Mouse (Mus musculus) left cerebral cortex, postnatal 14 days (tissue): ENCODE results near the gene Tns2. TPM values are rescaled to one million over a fixed set of nuclear protein-coding genes. Genes with fewer than 3 reads are reported as not detected.

Experiments used
- DNase-seq, 2 experiments: peaks; one replicate each; pipeline ENCODE4 v3.0.0; 2021 to 2022; ENCODE audit warnings: low spot score in 2 of 2, mixed read lengths in 1 of 2
- intact Hi-C: fragments of 180-260 bp; cut with DNase I; formaldehyde crosslinking; loops from one replicate; pipeline ENCODE4 v1.15.1; 2025
- total RNA-seq, 2 experiments: library from RNA; stranded (reverse); gene quantifications; 2 replicates each; pipeline ENCODE4 v1.2.3; 2021

The Tns2 gene
- total RNA-seq, 2 experiments from 2014 or later, result 14.4 to 18.5 TPM

DNA sequence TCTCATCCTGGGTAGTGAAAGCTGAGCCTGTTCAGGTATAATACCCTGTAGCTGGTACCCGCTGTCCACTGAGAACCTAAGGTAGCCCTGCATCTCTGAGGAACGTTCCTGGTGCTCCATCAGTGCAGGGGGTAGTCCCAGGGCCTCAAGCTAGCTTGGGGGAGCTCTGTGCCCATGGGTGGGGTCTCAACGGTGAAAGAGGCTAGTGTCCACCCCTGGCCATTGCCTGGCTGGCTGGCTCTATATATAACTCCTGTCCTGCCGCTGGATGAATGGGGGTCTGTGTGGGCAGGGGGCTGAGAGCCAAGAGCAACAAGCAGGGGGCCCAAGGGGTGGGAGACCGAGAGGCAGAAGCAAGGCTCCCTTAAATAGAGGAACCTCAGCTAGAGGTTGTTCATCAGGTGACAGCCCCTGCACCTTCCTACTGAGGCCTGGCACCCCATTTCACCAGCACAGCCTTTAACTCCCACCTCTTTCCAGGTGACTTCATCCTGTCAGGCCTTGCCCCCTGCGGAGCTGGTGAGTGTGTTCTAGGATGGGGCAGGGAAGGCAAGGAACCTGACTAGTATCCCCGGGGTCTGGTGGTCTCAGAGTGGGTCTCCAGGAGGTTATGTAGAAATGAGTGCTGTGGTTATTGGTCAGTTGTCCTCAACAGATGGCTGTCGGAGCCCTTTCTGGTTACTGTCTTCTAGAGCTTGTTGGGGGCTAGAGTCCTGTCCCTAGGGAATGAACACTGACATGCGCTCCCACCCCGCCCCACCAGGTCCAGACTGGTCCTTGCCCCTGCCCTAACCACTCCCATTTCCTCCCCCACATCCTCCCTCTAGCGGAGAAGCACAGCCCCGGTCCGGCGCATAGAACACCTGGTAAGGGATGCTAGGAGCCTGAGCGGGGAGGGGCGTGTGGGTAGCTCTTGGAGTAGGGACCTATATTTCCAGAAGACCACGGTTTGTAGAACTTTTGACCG, 5.8 kb downstream of the Tns2 start:
- no peak for DNase-seq
- intact Hi-C loops, result loop anchor here (5.0 kb wide), 2 partner anchors 41 to 116 kb away; no protein-coding TSS in a partner anchor

DNA sequence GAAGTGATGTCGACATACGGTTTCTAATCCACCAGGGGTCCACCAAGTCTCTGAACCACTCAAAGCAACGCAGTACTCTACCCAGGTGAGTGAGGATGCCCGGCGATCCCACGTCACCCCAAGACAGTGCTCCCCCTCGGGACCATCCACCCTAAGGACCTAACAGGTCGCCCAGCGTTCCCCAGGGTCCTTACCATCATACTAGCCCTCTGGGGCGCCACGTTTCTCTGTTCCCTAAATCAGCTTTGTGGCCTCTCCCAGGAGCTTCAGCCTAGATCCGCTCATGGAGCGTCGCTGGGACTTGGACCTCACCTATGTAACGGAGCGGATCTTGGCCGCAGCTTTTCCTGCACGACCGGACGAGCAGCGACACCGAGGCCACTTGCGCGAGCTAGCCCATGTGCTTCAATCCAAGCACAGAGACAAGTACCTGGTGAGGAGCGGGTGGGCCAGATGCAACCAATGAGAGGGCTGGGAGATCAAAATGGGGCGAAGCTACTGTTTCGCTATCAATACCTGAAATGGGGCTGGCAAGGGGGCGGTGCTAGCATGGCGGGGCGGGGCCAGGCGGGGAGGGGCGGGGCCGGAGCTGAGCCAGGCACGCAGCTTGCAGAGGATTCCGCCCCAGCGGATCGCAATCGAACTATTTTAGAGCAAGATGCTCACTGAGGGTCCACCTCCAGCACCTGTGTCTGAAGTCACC, 6.7 kb downstream of the Tns2 start:
- intact Hi-C loops, result loop anchor here (5.0 kb wide), 2 partner anchors 40 to 115 kb away; no protein-coding TSS in a partner anchor
- no peak for DNase-seq

DNA sequence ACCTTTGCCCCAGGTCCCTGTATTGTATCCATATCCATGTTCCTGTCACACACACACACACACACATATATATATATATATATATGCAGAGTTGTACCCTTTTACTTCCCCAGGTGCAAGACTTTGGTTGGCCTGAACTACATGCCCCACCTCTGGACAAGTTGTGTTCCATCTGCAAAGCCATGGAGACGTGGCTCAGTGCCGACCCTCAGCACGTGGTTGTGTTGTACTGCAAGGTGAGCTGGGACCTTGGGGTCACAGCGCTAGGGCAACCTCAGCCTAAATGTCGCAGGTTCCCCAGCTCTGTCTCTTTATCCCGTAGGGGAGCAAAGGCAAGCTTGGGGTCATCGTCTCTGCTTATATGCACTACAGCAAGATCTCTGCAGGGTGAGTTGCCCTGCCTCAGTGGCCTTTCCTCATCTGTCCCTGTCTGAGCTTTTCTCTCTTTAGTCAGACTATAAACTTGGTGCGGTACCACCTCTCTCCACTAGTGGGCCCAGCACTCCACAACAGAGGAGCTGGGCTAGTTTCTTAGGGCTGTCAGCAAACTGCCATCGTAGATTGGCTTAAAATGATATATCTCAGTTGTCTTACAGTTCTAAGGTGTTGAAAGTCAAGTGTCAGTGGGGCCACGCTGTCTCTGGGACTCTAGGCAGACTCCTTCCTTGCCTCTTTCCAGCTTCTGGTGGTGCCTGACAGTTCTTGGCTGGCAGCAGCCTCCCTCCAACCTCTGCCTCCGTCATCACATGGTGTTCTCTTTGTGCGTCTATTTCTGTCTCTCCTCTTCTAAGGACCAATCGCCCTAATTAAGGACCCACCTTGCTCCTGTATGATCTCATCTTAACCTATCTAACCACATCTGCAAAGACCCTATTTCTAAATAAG, 7.7 kb downstream of the Tns2 start:
- intact Hi-C loops, result loop anchor here (2.0 to 5.0 kb wide), 3 partner anchors 27 to 114 kb away; no protein-coding TSS in a partner anchor
- peak; percentile 75 to 81 for DNase-seq

DNA sequence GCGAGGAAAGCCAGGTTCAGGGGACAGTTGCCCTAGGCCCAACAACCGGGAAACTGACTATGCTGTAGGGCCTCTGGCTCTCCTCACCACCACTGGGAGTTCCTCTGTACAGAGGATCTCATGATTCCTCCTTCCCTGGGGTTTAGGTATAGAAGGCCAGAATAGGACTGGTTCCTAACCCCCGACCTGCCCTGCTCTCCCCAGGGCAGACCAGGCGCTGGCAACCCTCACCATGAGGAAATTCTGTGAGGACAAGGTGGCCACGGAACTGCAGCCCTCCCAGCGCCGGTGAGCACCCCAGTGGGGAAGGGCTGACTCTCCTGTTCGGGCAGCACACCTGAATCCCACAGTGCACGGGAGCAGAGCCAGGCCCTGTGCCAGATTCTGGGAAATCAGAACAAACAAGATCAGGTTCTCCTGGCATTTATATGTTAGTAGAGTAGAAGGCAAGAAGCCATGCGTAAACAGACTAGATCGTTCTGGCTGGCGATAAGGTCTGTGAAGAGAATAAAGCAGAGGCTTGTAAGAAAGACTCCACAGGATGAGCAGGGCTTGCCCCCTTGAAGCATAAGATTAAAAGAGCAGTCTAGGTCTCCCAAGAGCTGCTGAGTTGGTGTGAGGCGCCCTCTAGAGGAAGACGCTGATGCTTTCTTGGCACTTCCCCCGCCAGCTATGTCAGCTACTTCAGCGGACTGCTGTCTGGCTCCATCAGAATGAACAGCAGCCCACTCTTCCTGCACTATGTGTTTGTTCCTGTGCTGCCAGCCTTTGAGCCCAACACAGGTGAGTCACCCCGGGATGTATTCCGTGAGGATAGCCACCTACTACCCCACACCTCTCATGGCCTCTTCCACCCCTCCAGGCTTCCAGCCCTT, 8.7 kb downstream of the Tns2 start:
- intact Hi-C loops, result loop anchor here (2.0 to 5.0 kb wide), 3 partner anchors 26 to 113 kb away; no protein-coding TSS in a partner anchor
- DNase-seq, result peak; percentile 86 to 92

DNA sequence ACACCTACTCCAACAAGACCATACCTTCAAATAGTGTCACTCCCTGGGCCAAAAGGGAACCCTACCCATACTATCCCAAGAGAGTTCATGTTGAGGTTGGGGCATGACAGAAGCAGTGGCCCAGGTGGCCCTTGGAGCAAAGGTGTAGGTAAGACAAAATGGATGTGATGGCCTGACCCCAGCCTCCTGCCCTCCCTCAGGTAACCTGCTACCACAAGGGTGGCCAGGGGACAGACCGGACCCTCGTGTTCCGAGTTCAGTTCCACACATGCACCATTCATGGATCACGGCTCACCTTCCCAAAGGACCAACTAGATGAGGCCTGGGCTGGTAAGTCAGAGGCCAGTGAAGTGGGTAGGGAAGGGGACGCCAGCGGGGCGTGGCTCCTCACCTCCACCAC, 10.1 kb downstream of the Tns2 start:
- DNase-seq, result no peak
- intact Hi-C loops, result no loop called here

DNA sequence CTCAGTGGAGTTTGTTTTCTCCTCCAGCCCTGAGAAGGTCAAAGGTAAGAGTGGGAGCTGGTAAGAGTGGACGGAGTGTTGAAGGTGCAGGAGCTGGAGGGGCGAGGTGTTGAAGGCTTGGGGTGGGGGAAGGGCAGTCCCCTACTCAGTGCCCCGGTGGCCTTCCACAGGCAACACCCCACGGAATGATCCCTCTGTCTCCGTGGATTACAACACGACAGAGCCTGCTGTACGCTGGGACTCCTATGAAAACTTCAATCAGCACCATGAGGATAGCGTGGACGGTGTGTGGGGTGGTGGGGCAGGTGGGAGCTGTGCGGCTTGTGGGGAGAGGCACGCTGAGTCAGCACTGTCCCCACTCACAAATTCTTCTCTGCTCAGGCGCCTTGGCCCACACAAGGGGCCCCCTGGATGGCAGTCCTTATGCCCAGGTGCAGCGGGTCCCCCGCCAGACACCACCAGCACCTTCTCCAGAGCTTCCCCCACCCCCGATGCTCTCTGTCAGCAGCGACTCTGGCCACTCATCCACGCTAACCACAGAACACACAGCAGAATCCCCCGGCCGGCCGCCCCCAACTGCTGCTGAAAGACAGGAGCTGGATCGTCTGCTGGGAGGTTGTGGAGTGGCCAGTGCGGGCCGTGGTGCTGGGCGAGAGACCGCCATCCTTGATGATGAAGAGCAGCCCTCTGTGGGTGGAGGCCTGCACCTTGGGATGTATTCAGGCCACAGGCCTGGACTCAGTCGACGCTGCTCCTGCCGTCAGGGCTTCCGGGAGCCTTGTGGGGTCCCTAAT, 10.7 kb downstream of the Tns2 start:
- no peak for DNase-seq
- intact Hi-C loops, result no loop called here

DNA sequence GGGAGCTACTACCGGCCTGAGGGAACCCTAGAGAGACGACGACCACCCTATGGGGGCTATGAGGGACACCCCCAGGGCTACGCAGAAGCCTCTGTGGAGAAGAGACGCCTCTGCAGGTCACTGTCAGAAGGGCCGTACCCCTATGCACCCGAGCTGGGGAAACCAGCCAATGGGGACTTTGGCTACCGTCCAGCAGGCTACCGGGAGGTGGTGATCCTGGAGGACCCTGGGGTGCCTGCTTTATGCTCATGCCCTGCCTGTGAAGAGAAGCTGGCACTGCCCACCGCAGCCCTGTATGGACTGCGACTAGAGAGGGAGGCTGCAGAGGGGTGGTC, 11.2 kb downstream of the Tns2 start:
- intact Hi-C loops, result no loop called here
- no peak for DNase-seq

DNA sequence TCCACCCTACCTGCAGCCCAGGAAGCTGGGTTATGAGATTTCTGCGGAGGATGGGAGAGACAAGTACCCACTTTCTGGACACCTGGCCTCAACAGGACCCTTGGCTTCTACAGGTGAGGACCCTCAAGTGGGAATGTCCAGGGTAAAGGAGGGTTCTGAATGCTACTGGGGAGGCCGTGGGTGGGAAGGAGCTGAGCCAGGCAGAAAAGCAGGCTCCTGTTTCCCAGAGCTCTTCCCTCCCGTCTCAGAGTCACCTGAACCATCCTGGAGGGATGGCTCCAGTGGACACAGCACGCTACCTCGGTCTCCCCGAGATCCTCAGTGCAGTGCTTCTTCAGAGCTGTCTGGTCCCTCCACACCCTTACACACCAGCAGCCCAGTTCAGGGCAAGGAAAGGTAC, 12.0 kb downstream of the Tns2 start:
- intact Hi-C loops, result no loop called here

DNA sequence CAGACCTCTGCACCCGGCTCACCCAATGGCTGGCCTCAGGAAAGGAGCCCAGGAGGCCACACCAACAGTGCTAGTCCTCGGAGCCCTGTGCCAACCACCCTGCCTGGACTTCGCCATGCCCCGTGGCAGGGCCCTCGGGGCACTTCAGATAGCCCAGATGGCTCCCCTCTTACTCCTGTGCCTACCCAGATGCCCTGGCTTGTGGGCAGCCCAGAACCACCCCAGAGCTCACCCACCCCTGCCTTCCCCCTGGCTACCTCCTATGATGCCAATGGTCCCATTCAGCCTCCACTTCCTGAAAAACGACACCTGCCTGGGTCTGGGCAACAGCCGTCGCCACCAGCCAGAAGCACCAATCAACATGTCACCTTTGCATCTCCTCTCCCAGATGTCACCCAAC, 12.6 kb downstream of the Tns2 start:
- intact Hi-C loops, result no loop called here

More for the DNA sequence above, 12.0 kb downstream of the Tns2 start:
- no peak for DNase-seq

DNA sequence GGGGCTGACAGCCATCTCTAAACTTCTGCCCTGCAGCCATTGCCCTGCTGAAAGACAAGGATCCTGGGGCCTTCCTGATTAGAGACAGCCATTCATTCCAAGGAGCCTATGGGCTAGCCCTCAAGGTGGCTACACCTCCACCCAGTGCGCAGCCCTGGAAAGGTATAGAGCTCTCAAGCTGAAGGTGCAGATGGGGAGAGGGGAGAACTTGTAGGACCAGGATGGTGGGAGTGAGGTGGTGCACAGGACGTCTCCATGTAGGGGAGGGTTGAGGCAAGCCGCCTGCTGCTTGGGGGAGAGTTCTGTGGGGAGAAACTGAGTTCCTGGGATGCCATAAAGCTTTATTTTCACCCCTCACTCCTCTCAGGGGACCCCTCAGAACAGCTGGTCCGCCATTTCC, 13.5 kb downstream of the Tns2 start:
- DNase-seq, result no peak
- intact Hi-C loops, result no loop called here

More for the DNA sequence above, 12.6 kb downstream of the Tns2 start:
- no peak for DNase-seq

DNA sequence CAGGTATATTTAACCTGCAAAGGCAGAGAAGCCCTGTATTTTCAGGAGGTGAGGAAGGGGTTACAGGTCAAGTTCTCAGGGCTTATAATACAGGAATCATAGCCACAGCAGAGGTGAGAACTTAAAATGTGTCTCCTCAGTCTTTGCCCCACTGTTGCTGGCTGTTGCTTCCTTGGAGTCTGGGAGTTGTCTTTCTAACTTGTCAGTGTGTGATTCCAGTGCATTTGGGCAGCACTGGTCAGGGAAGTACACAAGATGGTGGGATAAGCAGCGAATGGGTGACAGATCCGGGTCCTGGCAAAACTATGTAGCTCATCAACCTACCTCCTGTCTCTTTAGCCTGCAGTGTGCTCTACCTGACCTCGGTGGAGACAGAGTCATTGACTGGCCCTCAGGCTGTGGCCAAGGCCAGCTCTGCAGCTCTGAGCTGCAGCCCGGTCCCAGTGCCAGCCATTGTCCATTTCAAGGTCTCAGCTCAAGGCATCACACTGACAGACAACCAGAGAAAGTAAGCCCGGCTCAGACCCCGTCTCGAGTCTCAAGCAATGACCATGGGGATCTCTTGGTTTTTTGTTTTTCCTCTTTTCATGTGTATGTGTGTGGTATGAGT, 14.5 kb downstream of the Tns2 start:
- intact Hi-C loops, result no loop called here
- DNase-seq, result no peak

DNA sequence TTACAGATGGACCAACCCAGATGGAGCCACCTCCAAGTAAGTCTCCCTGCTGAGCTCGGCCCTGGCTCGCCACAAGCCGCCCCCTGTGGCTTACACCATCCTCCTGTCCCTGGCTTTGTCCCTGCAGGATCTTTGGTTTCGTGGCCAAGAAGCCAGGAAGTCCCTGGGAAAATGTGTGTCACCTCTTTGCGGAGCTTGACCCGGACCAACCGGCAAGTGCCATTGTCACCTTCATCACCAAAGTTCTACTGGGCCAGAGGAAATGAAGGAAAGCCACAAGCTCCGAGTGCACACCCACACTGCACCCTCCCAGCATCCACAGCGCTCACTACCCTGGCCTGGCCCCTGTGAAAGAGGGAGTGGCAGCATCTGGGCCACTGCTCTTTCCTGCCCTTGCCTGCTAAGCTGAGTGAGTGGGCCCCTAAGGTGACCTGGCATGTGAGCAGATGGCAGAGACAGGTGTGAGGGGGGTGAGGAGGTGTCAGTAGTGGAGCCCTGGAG, 15.6 kb downstream of the Tns2 start:
- intact Hi-C loops, result no loop called here

DNA sequence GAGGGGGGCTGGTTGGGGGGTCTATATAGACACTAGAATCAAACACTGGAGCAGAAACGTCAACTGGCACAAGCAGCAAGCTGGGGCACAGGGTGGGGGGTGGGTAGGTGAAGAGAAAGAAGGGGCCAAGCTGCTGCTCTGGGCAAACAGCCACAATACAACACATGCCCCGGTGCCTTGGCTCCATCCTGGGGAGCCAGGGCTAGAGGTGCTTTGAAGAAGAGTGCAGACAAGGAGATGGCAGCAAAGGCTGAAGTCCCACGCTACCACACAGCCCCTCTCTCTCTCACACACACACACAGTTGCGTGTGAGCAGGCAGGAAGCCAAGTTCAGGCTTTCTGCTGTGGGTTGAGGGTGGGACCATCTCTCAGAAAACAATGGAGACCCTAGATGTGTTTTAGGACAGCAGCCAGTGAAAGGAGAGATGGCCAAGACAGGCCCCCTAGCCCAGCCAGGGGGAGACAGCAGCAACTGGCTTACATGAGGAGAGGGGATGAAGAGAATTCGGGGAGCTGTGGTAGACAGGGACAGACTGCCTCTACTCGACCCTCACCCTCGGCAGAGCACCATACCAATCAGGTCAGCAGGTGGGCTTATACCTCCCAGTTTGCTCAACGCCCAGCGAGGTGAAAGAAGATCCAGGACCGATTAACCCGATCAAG, 16.7 kb downstream of the Tns2 start:
- no peak for DNase-seq
- intact Hi-C loops, result no loop called here

More for the DNA sequence above, 15.6 kb downstream of the Tns2 start:
- no peak for DNase-seq

DNA sequence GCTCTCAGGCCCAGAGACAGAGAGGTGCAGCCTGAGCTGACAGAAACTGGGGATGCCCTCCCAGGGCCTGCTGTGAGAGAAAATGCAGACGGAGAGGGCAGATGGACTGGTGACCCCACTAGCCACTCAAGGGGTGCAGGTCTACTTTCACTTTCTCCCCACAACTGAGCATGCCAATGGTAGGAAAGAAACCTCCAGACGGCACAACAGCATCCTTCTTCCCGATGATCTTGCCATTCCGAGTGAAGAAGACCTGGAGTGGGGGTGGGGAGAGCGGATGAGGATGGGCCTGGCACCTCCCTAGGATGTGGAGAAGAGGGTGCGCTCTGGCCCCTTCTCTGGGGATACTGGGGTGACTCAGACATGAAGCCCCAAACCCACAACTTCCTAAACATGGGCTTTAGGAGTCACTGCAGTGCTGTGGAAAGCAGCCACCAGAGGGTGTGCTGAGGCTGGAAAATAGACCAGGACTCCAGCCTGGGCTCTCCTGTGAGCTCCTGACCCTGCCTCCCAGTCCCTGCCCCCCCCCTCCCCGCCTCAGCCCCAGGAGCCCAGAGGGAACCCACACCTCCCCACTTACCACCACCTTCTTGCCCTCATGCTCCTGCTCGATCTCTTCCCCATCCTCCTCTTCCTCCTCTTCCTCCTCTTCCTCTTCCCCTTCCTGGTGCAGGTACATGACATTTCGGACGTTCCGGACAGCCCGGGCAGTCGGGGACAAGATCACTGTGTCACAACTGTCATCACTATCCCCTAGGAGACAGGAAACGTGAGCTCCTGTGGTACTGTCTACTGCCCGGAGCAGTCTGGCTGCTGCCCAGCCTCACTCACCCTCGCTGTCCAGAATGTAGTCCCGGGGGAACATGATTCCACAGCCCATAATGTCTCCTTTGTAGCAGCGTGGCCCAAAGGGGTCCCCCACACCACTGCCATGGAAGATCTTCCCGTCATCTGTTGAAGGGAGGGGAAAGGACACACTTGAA, 17.5 kb downstream of the Tns2 start:
- intact Hi-C loops, result no loop called here
- no peak for DNase-seq

DNA sequence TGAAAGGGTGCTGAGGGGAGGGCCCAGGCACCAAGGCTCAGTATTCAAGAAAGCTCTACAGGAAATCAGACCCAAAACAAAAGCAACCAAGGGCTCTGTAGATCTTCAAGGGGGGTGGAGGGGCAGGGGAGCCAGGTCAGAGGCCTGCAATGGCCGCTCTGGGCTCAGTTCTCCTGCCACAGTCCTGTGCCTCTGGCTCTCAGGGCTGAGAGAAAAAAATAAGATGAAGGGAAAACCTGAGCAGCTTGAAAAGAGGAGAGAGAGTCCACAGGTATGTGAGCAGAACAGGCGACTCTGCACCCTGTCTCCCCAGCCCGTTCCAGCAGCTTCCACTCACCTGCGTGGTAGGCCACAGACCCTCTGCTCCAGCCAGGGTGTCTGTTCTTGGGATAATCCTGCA, 18.4 kb downstream of the Tns2 start:
- no peak for DNase-seq
- intact Hi-C loops, result no loop called here
